19 mouse cellular contexts compared by ENCODE assay signal in genomic region chr3:60461828-60462521, GRCm38 (mm10). TPM values are rescaled to one million over a fixed set of nuclear protein-coding genes. Genes with fewer than 3 reads are reported as not detected.
A peak's percentile ranks its signal among the peaks of the same experiment; 100 is the strongest.
DNase-seq lines count a peak whose midpoint lies in the region; ATAC-seq and TF ChIP-seq lines count a peak whose summit lies in the region.
"Had no signal": no experiment of that assay in that cellular context is flagged by ENCODE, and none has a peak within 500 bp of the region (broad histone marks: within the 10 kb centered on the region; RNA-seq: fewer than 3 reads in every experiment).

No protein-coding gene starts in this region.

- no peaks in the 10 kb centered on the region for H3K36me3 ChIP-seq in hindbrain, embryonic 13.5 days
- H3K36me3 ChIP-seq in hindbrain, embryonic 11.5 days (ENCODE audit: control insufficient read depth, insufficient read depth, low read length) = no peaks in the 10 kb centered on the region
- no peaks in the 10 kb centered on the region for H3K36me3 ChIP-seq in midbrain, postnatal 0 days (ENCODE audit: insufficient read depth, low read length)
- H3K36me3 ChIP-seq in midbrain, embryonic 15.5 days (replicated peaks) = no peaks in the 10 kb centered on the region
- no peaks in the 10 kb centered on the region for H3K36me3 ChIP-seq in midbrain, embryonic 11.5 days (ENCODE audit: control insufficient read depth, insufficient read depth, low read length)
- H3K36me3 ChIP-seq: intestine, embryonic 15.5 days; kidney, embryonic 15.5 days; midbrain, embryonic 13.5 days had no signal

- 0 out of 2 replicates have a peak overlapping the region, but pooled peaks have one; percentile 30 for H3K27ac ChIP-seq in hindbrain, embryonic 13.5 days
- no peak overlapping the region for H3K27ac ChIP-seq in hindbrain, embryonic 11.5 days (ENCODE audit: low read depth, low read length)
- no peak overlapping the region for H3K27ac ChIP-seq in midbrain, postnatal 0 days (ENCODE audit: low read depth, low read length)
- H3K27ac ChIP-seq in midbrain, embryonic 15.5 days = no peak overlapping the region
- H3K27ac ChIP-seq in midbrain, embryonic 11.5 days (ENCODE audit: low read depth, low read length) = no peak overlapping the region
- H3K27ac ChIP-seq: intestine, embryonic 15.5 days; kidney, embryonic 15.5 days; midbrain, embryonic 13.5 days had no signal

- 78% methylated on average over 6 of the region's 6 CpGs for WGBS in hindbrain, embryonic 13.5 days
- 91% methylated on average over 6 of the region's 6 CpGs for WGBS in hindbrain, embryonic 11.5 days
- WGBS in midbrain, postnatal 0 days = 86% methylated on average over 6 of the region's 6 CpGs
- WGBS in midbrain, embryonic 15.5 days = 89% methylated on average over 6 of the region's 6 CpGs
- WGBS in midbrain, embryonic 11.5 days = 93% methylated on average over 6 of the region's 6 CpGs

- peak; percentile 59; the same call in 1 of the 2 replicates for ATAC-seq in hindbrain, embryonic 13.5 days (ENCODE audit: low FRiP score)
- no peak for ATAC-seq in hindbrain, embryonic 11.5 days (ENCODE audit: low FRiP score)
- ATAC-seq in midbrain, postnatal 0 days (ENCODE audit: low FRiP score) = no peak
- ATAC-seq in midbrain, embryonic 15.5 days (replicated peaks) = no peak
- ATAC-seq in midbrain, embryonic 11.5 days (ENCODE audit: low FRiP score) = no peak
- ATAC-seq: intestine, embryonic 15.5 days; midbrain, embryonic 13.5 days had no signal

- no peak overlapping the region for H3K9ac ChIP-seq in hindbrain, embryonic 13.5 days
- H3K9ac ChIP-seq in hindbrain, embryonic 11.5 days (ENCODE audit: low read depth, low read length) = no peak overlapping the region
- no peak overlapping the region for H3K9ac ChIP-seq in midbrain, postnatal 0 days (replicated peaks; ENCODE audit: low read length, poor library complexity, severe bottlenecking)
- H3K9ac ChIP-seq in midbrain, embryonic 15.5 days = no peak overlapping the region
- no peak overlapping the region for H3K9ac ChIP-seq in midbrain, embryonic 11.5 days (ENCODE audit: low read length)
- H3K9ac ChIP-seq: intestine, embryonic 15.5 days; kidney, embryonic 15.5 days; midbrain, embryonic 13.5 days had no signal

- TF ChIP-seq CTCF in midbrain, postnatal 0 days (IDR thresholded peaks at IDR 0.05) = no peak

- H3K9me3 ChIP-seq in hindbrain, embryonic 13.5 days = no peaks in the 10 kb centered on the region
- no peaks in the 10 kb centered on the region for H3K9me3 ChIP-seq in hindbrain, embryonic 11.5 days (ENCODE audit: control insufficient read depth, low read length)
- H3K9me3 ChIP-seq in midbrain, postnatal 0 days (ENCODE audit: low read length) = no peaks in the 10 kb centered on the region
- H3K9me3 ChIP-seq in midbrain, embryonic 15.5 days = no peaks in the 10 kb centered on the region
- no peaks in the 10 kb centered on the region for H3K9me3 ChIP-seq in midbrain, embryonic 11.5 days (ENCODE audit: control insufficient read depth, low read length)
- H3K9me3 ChIP-seq: intestine, embryonic 15.5 days; kidney, embryonic 15.5 days; midbrain, embryonic 13.5 days had no signal

- no peak for DNase-seq in hindbrain, embryonic 11.5 days (ENCODE audit: low spot score)
- peak; percentile 24 for DNase-seq in midbrain, postnatal 0 days (ENCODE audit: low spot score)
- peak; percentile 49 for DNase-seq in lung, postnatal 36 days
- no peak for DNase-seq in midbrain, embryonic 11.5 days (ENCODE audit: low spot score, missing footprints)
- DNase-seq in spleen, postnatal 14 days (ENCODE audit: low spot score in 2 of 2) = no peak
- DNase-seq: adrenal gland, postnatal 14 days; B cell, adult 2 months; cerebellum, postnatal 14 days; gastrocnemius, postnatal 36 days; heart, postnatal 14 days; layer of hippocampus, postnatal 36 days; right cerebral cortex, postnatal 25 days; thymus, postnatal 25 days had no signal

- no peaks in the 10 kb centered on the region for H3K4me1 ChIP-seq in hindbrain, embryonic 13.5 days (replicated peaks)
- H3K4me1 ChIP-seq in hindbrain, embryonic 11.5 days (replicated peaks; ENCODE audit: control insufficient read depth, insufficient read depth, low read length) = no peaks in the 10 kb centered on the region
- no peaks in the 10 kb centered on the region for H3K4me1 ChIP-seq in midbrain, postnatal 0 days (ENCODE audit: insufficient read depth, low read length)
- no peaks in the 10 kb centered on the region for H3K4me1 ChIP-seq in midbrain, embryonic 15.5 days
- no peaks in the 10 kb centered on the region for H3K4me1 ChIP-seq in midbrain, embryonic 11.5 days (ENCODE audit: control insufficient read depth, insufficient read depth, low read length)
- H3K4me1 ChIP-seq: intestine, embryonic 15.5 days; kidney, embryonic 15.5 days; midbrain, embryonic 13.5 days had no signal

- no peak overlapping the region for H3K4me3 ChIP-seq in hindbrain, embryonic 13.5 days
- H3K4me3 ChIP-seq in hindbrain, embryonic 11.5 days (ENCODE audit: low read depth, low read length) = no peak overlapping the region
- no peak overlapping the region for H3K4me3 ChIP-seq in midbrain, postnatal 0 days (ENCODE audit: low read depth, low read length)
- no peak overlapping the region for H3K4me3 ChIP-seq in midbrain, embryonic 15.5 days
- no peak overlapping the region for H3K4me3 ChIP-seq in midbrain, embryonic 11.5 days (ENCODE audit: low read depth, low read length)
- H3K4me3 ChIP-seq: intestine, embryonic 15.5 days; kidney, embryonic 15.5 days; midbrain, embryonic 13.5 days had no signal

- H3K4me2 ChIP-seq in hindbrain, embryonic 13.5 days = no peak overlapping the region
- H3K4me2 ChIP-seq in hindbrain, embryonic 11.5 days (replicated peaks; ENCODE audit: low read depth, low read length) = no peak overlapping the region
- H3K4me2 ChIP-seq in midbrain, postnatal 0 days (ENCODE audit: low read depth, low read length, poor library complexity, severe bottlenecking) = no peak overlapping the region
- H3K4me2 ChIP-seq in midbrain, embryonic 15.5 days = no peak overlapping the region
- H3K4me2 ChIP-seq in midbrain, embryonic 11.5 days = no peak overlapping the region
- H3K4me2 ChIP-seq: heart, embryonic 11.5 days; intestine, embryonic 15.5 days; kidney, embryonic 15.5 days; midbrain, embryonic 13.5 days had no signal

- H3K27me3 ChIP-seq in hindbrain, embryonic 13.5 days = no peaks in the 10 kb centered on the region
- no peaks in the 10 kb centered on the region for H3K27me3 ChIP-seq in hindbrain, embryonic 11.5 days (ENCODE audit: control insufficient read depth, insufficient read depth, low read length)
- H3K27me3 ChIP-seq in midbrain, postnatal 0 days (ENCODE audit: insufficient read depth, low read length) = no peaks in the 10 kb centered on the region
- no peaks in the 10 kb centered on the region for H3K27me3 ChIP-seq in midbrain, embryonic 15.5 days (replicated peaks)
- no peaks in the 10 kb centered on the region for H3K27me3 ChIP-seq in midbrain, embryonic 11.5 days (ENCODE audit: control insufficient read depth, insufficient read depth, low read length)
- H3K27me3 ChIP-seq: intestine, embryonic 15.5 days; kidney, embryonic 15.5 days; midbrain, embryonic 13.5 days had no signal

RNA-seq across cellular contexts. Expression of gene Mbnl1, which starts 10.7 kb away (rescaled TPM):
- polyA plus RNA-seq in hindbrain, embryonic 13.5 days (2015; fragmentation: Nextera tagmentation; extraction: Ambion mirVana) = 46.9 and 49.9 TPM in 2 replicates
- 42.0 and 60.0 TPM in 2 replicates for polyA plus RNA-seq in hindbrain, embryonic 11.5 days (2014; fragmentation: Nextera tagmentation; extraction: Ambion mirVana)
- total RNA-seq in midbrain, postnatal 0 days (2014; rRNA removed) = 85.9 and 86.0 TPM in 2 replicates
- polyA plus RNA-seq in midbrain, postnatal 0 days (2015; fragmentation: Nextera tagmentation; extraction: Ambion mirVana) = 46.8 and 55.9 TPM in 2 replicates
- 46.6 and 48.4 TPM in 2 replicates for polyA plus RNA-seq in midbrain, embryonic 15.5 days (2015; fragmentation: Nextera tagmentation; extraction: Ambion mirVana)
- polyA plus RNA-seq in midbrain, embryonic 11.5 days (2014; fragmentation: Nextera tagmentation; extraction: Ambion mirVana) = 36.2 and 43.0 TPM in 2 replicates

Comparison
In these comparisons a context has a peak if more than half of its experiments do, and no peak if none do; other contexts are left out.
1. DNase-seq: peak in midbrain, postnatal 0 days (single experiment) and lung, postnatal 36 days (single experiment); none in hindbrain, embryonic 11.5 days (single experiment), midbrain, embryonic 11.5 days (single experiment) and spleen, postnatal 14 days (0 of 2).